Mouse (Mus musculus) testis, adult 2 months (tissue): ENCODE measurements around the gene Phlda2. TPM values are rescaled to one million over a fixed set of nuclear protein-coding genes. Genes with fewer than 3 reads are reported as not detected.

Experiments
- H3K27ac ChIP-seq: fragments of 200-500 bp; 2 replicates; pipeline ENCODE4 v1.5.1; 2012; ENCODE audit warnings: low read depth, low read length; ENCODE audit not compliant: control insufficient read depth, insufficient read depth
- H3K27me3 ChIP-seq: fragments of 200-500 bp; 2 replicates; pipeline ENCODE4 v1.6.1; 2012; ENCODE audit warnings: mild to moderate bottlenecking, low read length, moderate library complexity; ENCODE audit not compliant: control insufficient read depth, insufficient read depth
- H3K36me3 ChIP-seq: fragments of 200-500 bp; 2 replicates; pipeline ENCODE4 v1.6.1; 2012; ENCODE audit warnings: mild to moderate bottlenecking, low read length; ENCODE audit not compliant: control insufficient read depth, insufficient read depth
- H3K4me1 ChIP-seq: fragments of 200-500 bp; 2 replicates; pipeline ENCODE4 v1.6.1; 2012; ENCODE audit warnings: low read length; ENCODE audit not compliant: control insufficient read depth, insufficient read depth
- H3K4me3 ChIP-seq: fragments of 200-500 bp; 2 replicates; pipeline ENCODE4 v1.5.1; 2012; ENCODE audit warnings: low read depth, mild to moderate bottlenecking, low read length, moderate library complexity, mixed read lengths; ENCODE audit not compliant: control insufficient read depth
- CTCF ChIP-seq: fragments of 200-500 bp; IDR thresholded peaks from 2 replicates; pipeline ENCODE4 v1.5.1; 2012; ENCODE audit warnings: low read depth, mild to moderate bottlenecking, inconsistent platforms, low read length, moderate library complexity; ENCODE audit not compliant: control insufficient read depth, insufficient read depth, insufficient replicate concordance
- POLR2A ChIP-seq: fragments of 200-500 bp; IDR thresholded peaks from 2 replicates; pipeline ENCODE4 v1.6.1; 2012; ENCODE audit warnings: low read depth, mild to moderate bottlenecking, inconsistent platforms, low read length, moderate library complexity; ENCODE audit not compliant: control insufficient read depth
- polyA plus RNA-seq: library from polyadenylated mRNA; depleted of rRNA; stranded (reverse); fragments of >200 nt; gene quantifications from 2 replicates; pipeline ENCODE4 v1.2.3, GENCODE M21; 2012

Gene Phlda2
- polyA plus RNA-seq, 1 experiment, result 0.40 TPM

- Histone ChIP-seq H3K36me3 (no peaks in the 10 kb centered on the region), H3K27ac (no peak overlapping the region), H3K27me3 (no peaks in the 10 kb centered on the region), H3K4me1 (no peaks in the 10 kb centered on the region; the same call in 1 of the 2 replicates), H3K4me3 (no peak overlapping the region)
- TF ChIP-seq POLR2A (no peak), CTCF (no peak)
Measured at GRCm38 (mm10) chr7:143481806-143482387, 21.1 kb downstream of the Phlda2 start.

- Histone ChIP-seq H3K4me3 (peak overlapping the region; percentile 40; the same call in 1 of the 2 replicates), H3K27me3 (no peaks in the 10 kb centered on the region), H3K27ac (no peak overlapping the region), H3K36me3 (no peaks in the 10 kb centered on the region), H3K4me1 (no peaks in the 10 kb centered on the region; the same call in 1 of the 2 replicates)
- TF ChIP-seq CTCF (peak; percentile 81; the same call in 1 of the 2 replicates), POLR2A (no peak)
Measured at GRCm38 (mm10) chr7:143480498-143480897, 22.5 kb downstream of the Phlda2 start.

GRCm38 (mm10) chr7:143477800-143478199 is 25.1 kb downstream of the Phlda2 start:
- Histone ChIP-seq H3K27me3 (no peaks in the 10 kb centered on the region), H3K36me3 (no peaks in the 10 kb centered on the region), H3K4me3 (no peak overlapping the region), H3K4me1 (peaks cover 16% of the 10 kb centered on the region), H3K27ac (no peak overlapping the region)
- TF ChIP-seq POLR2A (no peak), CTCF (no peak)

GRCm38 (mm10) chr7:143476702-143477335 is 26.1 kb downstream of the Phlda2 start:
- peaks cover 16% of the 10 kb centered on the region for H3K4me1 ChIP-seq
- H3K4me3 ChIP-seq, result no peak overlapping the region
- TF ChIP-seq POLR2A, result no peak
- TF ChIP-seq CTCF, result no peak
- H3K36me3 ChIP-seq, result no peaks in the 10 kb centered on the region
- H3K27me3 ChIP-seq, result no peaks in the 10 kb centered on the region
- H3K27ac ChIP-seq, result no peak overlapping the region

GRCm38 (mm10) chr7:143475876-143476275 is 27.1 kb downstream of the Phlda2 start:
- no peaks in the 10 kb centered on the region for H3K36me3 ChIP-seq

GRCm38 (mm10) chr7:143474811-143475210 is 28.1 kb downstream of the Phlda2 start:
- no peak for TF ChIP-seq CTCF
- Histone ChIP-seq H3K4me1 (peaks cover 16% of the 10 kb centered on the region), H3K36me3 (no peaks in the 10 kb centered on the region), H3K27ac (no peak overlapping the region), H3K4me3 (no peak overlapping the region), H3K27me3 (no peaks in the 10 kb centered on the region)

More at GRCm38 (mm10) chr7:143475876-143476275, 27.1 kb downstream of the Phlda2 start:
- no peak overlapping the region for H3K27ac ChIP-seq
- no peak for TF ChIP-seq POLR2A
- no peak for TF ChIP-seq CTCF
- no peak overlapping the region for H3K4me3 ChIP-seq
- no peaks in the 10 kb centered on the region for H3K27me3 ChIP-seq
- peaks cover 16% of the 10 kb centered on the region for H3K4me1 ChIP-seq

- no peaks in the 10 kb centered on the region for H3K27me3 ChIP-seq
- no peaks in the 10 kb centered on the region for H3K36me3 ChIP-seq
- H3K4me3 ChIP-seq, result 0 out of 2 replicates have a peak within 1 kb of the TSS, but pooled peaks have one; percentile 22
- H3K27ac ChIP-seq, result no peak within 1 kb of the TSS
- peaks cover 16% of the 10 kb centered on the region for H3K4me1 ChIP-seq
- no peak for TF ChIP-seq CTCF
- TF ChIP-seq POLR2A, result no peak
Measured at GRCm38 (mm10) chr7:143473347-143474101, 29.4 kb downstream of the Phlda2 start, which contains the start of gene Slc22a18. Gene Slc22a18 (plus strand): TSS chr7:143473736.
